Mouse (Mus musculus) brain, embryonic 14.5 days (tissue): ENCODE data around the gene Rarres1.
A peak's percentile ranks its signal among the peaks of the same experiment; 100 is the strongest.

Experiments used
- CTCF ChIP-seq: fragments of 200-500 bp; IDR thresholded peaks from 2 replicates; pipeline ENCODE4 v1.5.1; 2012; ENCODE audit warnings: inconsistent platforms, mild to moderate bottlenecking, moderate library complexity, borderline replicate concordance; ENCODE audit not compliant: insufficient read depth, insufficient read length; ENCODE audit errors: extremely low read depth
- POLR2A ChIP-seq: fragments of 200-500 bp; IDR thresholded peaks from 2 replicates; pipeline ENCODE4 v1.6.1; 2012; ENCODE audit warnings: mild to moderate bottlenecking, inconsistent platforms, borderline replicate concordance; ENCODE audit not compliant: poor library complexity, insufficient read depth, insufficient read length, severe bottlenecking; ENCODE audit errors: extremely low read depth

DNA sequence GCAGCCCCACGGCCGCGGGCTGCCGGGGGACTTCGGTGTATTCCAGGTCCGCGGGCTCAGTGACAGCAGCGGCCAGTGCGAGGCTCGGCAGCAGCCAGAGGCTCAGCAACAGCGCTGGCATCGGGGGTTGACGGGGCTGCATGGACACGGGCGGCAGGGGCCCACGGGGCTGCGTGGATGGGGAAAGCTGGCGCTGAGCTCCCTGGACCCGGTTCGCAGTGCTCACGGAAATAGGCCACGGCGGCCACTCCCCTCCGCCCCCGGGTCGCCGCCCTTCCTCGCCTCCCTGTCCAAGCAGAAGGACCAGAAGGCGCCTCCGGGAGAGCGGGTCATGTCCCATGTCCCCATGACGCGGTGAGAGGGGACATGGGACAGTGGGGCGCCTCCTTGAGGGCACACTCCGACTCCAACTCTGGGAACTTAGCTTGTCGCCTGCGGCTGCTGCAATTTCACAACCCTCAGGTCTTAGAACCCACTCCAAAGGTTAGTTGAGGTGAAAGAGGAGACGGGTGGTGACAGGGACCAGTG, at the start of gene Rarres1:
- TF ChIP-seq CTCF: peak; percentile 26; the same call in 1 of the 2 replicates
- TF ChIP-seq POLR2A: no peak
